Mouse (Mus musculus) testis, postnatal 10 days (tissue): ENCODE data around the gene Tmem131l.
"Not testable (repeated sequence)": the region's sequence is repeated elsewhere in the genome, so short reads cannot be mapped to it uniquely, and the experiment has no call there.

Experiments
- DNase-seq: peaks from one replicate; pipeline ENCODE4 v3.0.0; 2021; ENCODE audit warnings: low spot score

The Tmem131l gene

GRCm38 (mm10) chr3:83906185-83906584 lies 133.8 kb downstream of the Tmem131l start:
- DNase-seq: no peak

GRCm38 (mm10) chr3:83905161-83905560 lies 134.8 kb downstream of the Tmem131l start:
- no peak for DNase-seq

- no peak for DNase-seq
These were observed 135.6 kb downstream of the Tmem131l start for GRCm38 (mm10) chr3:83904176-83904958.

GRCm38 (mm10) chr3:83902943-83903342 lies 137.0 kb downstream of the Tmem131l start:
- no peak for DNase-seq

DNA sequence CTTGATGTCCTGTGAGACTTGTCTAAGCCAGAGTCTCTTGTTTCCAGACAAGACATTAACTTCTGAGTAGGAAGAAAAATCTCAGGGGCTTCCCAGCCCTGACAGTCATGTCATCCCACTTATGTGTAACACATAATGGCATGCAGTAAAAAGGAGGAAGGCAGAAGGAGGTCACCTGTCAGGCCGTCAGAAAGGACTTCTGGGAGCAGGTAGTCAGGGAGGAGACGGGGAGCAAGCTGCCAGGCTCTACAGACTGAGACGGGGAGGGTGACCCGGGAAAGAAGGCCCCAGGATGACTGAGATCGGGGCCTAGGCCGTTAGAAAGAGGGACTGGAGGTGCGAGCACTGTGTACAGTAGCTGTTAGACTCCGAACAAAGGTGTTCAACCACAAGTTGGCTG lies 137.5 kb downstream of the Tmem131l start:
- DNase-seq: no peak

DNA sequence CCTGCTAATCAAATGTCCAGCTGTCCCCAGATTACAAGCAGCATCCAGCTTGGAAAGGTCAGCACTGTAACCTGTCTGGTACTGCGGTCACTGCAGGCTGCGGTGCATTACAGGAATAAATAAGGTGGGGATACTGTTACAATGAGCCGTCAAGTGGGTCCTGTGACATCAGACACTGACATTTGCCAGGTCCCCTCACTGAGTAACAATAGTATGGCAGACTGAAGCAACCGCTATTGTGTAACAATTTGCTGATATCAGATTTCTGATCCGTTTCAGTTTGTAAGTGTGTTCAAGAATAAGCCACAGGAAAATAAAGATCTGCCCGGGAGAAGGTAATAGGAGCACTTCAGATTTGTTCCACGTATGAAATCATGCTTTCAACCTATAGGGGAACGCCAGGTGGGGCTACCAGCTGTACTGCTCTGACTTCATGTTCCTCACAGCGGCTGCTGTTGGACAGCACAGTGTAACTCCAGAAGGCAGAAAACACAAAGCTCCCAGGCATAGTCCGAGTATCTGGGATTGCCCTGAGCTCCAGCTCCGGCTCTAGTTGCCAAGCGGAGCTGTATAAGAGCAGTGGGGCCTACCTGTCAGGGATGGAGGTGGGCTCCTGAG lies 139.1 kb downstream of the Tmem131l start:
- no peak for DNase-seq

GRCm38 (mm10) chr3:83899556-83899955 lies 140.4 kb downstream of the Tmem131l start:
- peak; percentile 61 for DNase-seq

DNA sequence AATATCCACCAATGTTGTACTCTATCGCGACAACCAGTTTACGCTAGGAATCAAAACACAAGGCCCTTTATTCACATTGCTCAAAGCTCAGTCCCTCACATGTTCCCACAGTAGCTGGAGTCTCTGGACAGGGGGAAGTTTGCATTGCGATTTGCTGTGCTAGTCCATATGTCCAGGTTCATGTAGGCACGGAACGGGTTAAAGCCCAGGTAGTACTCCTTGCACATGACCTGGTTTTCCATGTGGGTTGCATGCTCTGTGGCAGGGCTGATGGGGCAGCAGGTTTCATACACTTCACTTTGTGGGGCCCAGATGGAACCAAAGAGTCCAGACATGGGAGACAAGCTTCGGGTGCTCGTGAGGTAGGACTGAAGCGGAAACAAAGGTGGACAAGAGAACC lies 141.7 kb downstream of the Tmem131l start:
- DNase-seq: no peak

- DNase-seq: no peak
These were observed 144.2 kb downstream of the Tmem131l start for GRCm38 (mm10) chr3:83895811-83896210.

DNA sequence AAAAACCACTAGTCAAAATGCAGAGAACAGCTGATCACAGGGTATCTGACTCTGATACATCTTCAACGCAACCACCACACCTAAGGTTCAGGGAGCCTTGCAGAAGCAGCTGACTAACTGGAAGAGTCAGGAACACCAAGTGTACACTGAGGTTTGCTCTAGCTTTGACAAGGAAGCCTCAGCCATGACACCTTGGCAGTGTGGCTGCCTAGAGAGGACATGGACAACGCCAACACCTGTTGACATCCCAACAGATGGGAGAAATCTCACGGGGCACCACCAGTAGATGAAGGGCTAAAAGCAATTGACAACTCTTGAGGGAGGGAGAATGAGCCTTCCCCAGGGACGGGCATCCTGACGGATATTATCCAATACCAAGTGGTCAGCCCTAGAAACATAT lies 144.9 kb downstream of the Tmem131l start:
- DNase-seq: no peak

- no peak for DNase-seq
These were observed 154.8 kb downstream of the Tmem131l start for GRCm38 (mm10) chr3:83885163-83885562.

DNA sequence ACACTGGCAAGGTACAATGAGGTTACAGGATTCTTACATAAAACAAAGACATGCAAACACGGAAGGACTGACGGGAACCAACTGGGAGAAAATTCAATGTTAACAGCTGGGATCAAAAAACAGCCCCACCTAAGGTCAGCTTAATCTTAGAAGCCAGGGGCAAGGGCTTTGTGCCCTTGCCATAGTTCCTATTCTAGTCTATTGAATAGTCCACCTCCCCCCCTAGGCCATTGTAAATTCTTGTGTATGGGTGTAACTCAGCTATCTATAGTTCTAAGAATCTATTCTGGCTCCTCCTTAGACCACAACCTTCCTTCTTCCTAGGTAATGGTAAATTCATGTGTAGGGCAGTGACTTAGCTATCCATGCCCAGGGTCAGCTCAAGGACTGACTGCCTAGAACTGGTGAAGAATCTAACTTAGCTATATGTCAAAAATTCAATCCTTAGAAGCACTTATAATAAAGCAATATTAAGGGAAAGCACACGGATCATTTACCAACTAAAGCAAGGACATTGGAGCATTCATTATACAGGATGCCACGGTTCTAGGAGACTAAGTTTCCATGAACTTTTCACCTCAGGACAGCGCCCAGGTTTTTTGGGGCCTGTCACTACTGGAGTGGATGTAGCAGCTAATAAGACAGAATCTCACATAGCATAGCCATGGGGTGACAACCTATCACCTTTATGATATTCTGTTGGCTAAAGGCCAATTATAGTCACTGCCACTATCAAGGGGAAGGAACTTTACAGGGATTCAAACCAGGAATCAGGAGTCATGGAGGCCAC lies 160.5 kb downstream of the Tmem131l start:
- not testable (repeated sequence) for DNase-seq

DNA sequence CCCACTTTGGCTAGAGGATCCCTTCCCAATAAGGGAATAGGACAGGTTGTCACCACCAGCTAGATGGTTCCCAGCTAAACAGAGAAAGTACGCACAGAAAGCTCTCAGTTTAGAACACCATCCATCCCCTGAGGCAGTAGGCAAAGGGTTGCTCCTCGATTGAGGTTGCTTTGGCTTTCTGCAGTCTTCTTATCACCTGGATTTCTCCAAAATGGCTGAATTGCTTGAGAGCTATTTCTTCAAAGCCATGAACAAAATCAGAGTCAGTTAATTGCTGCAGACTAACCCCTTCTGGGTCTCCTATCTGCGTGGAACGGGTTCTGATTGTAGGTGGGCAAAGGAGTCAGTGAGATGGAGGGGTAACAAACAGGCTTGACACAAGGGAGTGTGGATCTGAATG lies 161.2 kb downstream of the Tmem131l start:
- no peak for DNase-seq

DNA sequence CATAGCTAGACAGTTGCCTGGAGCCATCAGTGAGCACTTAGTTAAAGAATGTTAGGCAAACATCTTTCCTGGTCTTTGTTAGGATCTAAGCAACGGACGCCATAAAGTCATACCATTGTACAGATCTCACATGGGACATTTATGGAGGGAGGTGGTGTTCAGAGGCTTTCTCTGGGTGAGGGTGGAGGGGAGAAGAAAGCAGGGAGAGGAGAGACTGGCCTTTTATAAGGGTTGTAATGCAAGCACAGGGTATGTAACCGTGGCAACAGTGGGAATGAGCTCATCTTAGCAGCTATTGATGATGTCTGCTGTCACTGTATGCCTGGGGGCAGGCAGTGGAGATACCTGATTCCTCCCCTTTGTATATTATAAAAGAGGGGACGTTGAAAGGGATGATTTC lies 163.7 kb downstream of the Tmem131l start:
- DNase-seq: no peak

DNA sequence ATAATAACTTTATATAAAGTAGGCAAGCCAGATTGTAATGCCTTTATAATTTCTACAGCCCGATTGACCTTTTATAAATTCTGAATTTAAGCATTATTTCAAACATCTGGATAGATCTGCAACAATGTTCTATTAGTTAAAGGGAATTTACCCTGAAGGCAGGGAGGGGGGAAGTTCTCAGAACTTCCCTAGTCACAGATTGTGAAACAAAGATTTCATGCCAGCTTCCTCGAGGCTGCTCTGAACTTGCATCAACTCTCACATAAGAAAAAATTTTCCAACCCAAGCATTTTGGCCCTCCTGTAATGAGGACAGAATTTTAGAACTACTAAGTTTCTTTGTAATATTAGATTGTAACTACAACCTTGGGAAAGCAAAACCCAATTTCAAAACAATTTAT lies 164.9 kb downstream of the Tmem131l start:
- not testable (repeated sequence) for DNase-seq

DNA sequence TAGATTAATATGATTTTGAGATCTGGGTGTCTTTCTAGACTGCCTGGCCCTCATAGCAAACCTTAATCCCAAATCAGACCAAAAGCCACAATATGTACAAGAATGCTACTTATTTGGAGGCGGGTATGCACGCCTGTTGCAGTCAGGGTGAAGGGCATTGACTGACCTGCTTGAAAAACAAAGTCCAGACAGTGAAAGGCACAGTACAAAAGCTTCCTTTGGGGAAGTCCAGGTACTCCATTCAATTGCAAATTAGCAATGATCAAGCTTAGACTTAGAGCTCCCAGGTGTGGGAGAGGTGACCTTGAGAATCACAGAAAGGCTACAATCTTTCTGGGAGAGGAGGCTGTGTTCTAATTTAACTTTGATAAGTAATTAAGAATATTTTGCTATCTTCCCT lies 167.1 kb downstream of the Tmem131l start:
- DNase-seq: not testable (repeated sequence)

DNA sequence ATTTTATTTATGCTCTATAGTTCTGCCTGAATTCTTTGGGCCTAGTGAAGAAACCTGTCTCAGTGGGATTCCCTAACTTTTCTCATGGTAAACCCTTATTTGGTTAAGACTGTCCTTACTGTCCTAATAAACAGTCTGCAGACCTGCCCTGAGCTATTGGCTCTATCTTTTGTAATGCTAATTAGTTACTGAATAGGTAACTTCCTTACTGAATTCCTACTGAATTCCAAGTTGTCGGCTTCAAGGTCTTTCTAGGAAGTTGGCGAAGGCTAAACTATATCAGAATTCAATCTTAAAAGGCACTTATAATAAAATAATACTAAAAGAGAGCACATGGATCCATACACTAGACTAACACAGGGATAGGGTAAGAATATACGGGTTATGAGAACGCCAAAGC lies 168.0 kb downstream of the Tmem131l start:
- DNase-seq: not testable (repeated sequence)

GRCm38 (mm10) chr3:83871559-83871958 lies 168.4 kb downstream of the Tmem131l start:
- DNase-seq: not testable (repeated sequence)

GRCm38 (mm10) chr3:83869776-83870175 lies 170.2 kb downstream of the Tmem131l start:
- no peak for DNase-seq

GRCm38 (mm10) chr3:83867026-83867425 lies 172.9 kb downstream of the Tmem131l start:
- not testable (repeated sequence) for DNase-seq

DNA sequence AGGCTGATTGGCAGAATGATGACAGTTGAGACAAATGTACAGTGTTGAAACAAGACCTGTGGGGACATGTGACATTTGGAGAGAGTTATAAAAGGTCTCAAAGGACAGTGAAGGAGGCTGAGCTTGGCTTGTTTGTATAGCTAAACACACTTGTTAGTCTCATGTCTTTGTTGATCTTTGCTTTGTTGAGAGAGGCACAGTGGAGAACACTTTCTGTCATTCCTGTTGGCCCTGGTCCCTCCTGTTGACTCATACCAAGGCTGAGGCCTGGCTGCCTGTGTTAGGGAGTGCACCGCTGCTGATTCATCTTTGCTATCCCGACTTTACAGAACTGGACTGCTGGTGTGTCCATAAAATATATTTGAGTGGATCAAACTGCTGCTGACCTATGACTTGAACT lies 174.8 kb downstream of the Tmem131l start:
- no peak for DNase-seq

GRCm38 (mm10) chr3:83864064-83864548 lies 175.9 kb downstream of the Tmem131l start:
- no peak for DNase-seq

DNA sequence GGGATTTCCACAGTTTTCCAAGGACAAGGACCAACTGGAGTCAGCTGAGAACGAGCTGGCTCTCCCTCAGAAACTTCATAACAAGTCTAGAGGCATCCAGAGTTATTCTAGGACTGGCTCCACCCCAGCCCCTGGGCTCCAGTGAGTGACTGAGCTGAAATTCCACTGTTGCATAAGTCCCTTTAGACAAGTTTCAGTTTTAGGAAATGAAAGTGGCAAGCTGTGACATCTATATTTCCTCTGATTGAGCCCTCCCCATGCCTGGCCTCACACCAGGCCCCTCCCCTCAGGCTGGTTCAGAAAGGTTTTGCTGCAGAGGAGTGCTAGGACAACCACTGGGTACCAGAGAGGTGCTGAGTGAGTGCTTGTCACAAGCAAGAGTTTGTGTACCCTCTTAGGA lies 177.0 kb downstream of the Tmem131l start:
- DNase-seq: peak; percentile 55
